Mouse (Mus musculus): Measurements from ENCODE around the gene Ccdc71.

GRCm38 (mm10) chr9:108480813-108481519, 20.6 kb downstream of the Ccdc71 start:
- TF ChIP-seq GATA1 (IDR thresholded peaks at IDR 0.05; ENCODE audit: borderline replicate concordance, low read length) (no peak), FLI1 (IDR thresholded peaks at IDR 0.05; ENCODE audit: low read length) (no peak)
